Mouse (Mus musculus) ES-Bruce4 (cell line): Measurements from ENCODE around the gene Gpn3.

Experiments
- CTCF ChIP-seq: IDR thresholded peaks from one replicate; pipeline ENCODE4 v1.8.1; 2011; ENCODE audit warnings: low read depth, low read length
- EP300 ChIP-seq: IDR thresholded peaks from 2 replicates; pipeline ENCODE4 v1.6.1; 2011; ENCODE audit warnings: low read depth, low read length; ENCODE audit not compliant: insufficient read depth
- POLR2A ChIP-seq: IDR thresholded peaks from one replicate; pipeline ENCODE4 v1.8.1; 2011; ENCODE audit warnings: low read length; ENCODE audit not compliant: insufficient read depth

DNA sequence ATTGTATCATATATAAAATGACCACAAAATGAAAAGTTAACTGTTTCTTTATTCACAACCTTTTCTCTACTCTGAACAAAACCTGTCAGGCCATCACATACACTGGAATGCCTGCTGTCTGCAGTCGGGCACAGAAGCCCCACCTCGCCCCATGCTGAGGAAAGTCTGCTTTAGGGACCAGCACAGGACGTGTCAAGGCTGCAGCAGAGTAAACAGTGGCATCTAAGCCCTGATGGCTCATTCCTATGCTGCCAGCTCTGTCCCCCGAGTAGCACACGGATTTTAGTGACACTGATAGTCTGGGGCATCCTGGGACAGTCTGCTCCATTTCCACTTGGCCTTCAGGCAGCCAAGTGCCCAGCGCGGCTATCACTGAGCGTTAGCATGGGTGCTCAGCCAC lies 46.2 kb upstream of the Gpn3 start:
- no peak for TF ChIP-seq CTCF
- no peak for TF ChIP-seq POLR2A
- TF ChIP-seq EP300 = no peak
